Mouse (Mus musculus) spleen, adult 2 months (tissue): ENCODE measurements around the gene Slc22a14. TPM values are rescaled to one million over a fixed set of nuclear protein-coding genes. Genes with fewer than 3 reads are reported as not detected.

Experiments used
- DNase-seq, 2 experiments: peaks; one replicate each; pipeline versions ENCODE4 v3.0.0 to v3.0.0-alpha.2; 2012 to 2021; ENCODE audit warnings: low spot score in 2 of 2, low read depth in 1 of 2
- H3K27ac ChIP-seq: fragments of 200-500 bp; 2 replicates; pipeline ENCODE4 v1.5.1; 2012; ENCODE audit warnings: low read length, inconsistent platforms; ENCODE audit not compliant: insufficient read depth
- H3K27me3 ChIP-seq: fragments of 200-500 bp; 2 replicates; pipeline ENCODE4 v1.6.1; 2012; ENCODE audit warnings: mild to moderate bottlenecking, moderate library complexity, low read length, inconsistent platforms; ENCODE audit not compliant: control insufficient read depth, insufficient read depth
- H3K36me3 ChIP-seq: fragments of 200-500 bp; 2 replicates; pipeline ENCODE4 v1.6.1; 2012; ENCODE audit warnings: mild to moderate bottlenecking, low read length, inconsistent platforms; ENCODE audit not compliant: control insufficient read depth, insufficient read depth
- H3K4me1 ChIP-seq: fragments of 200-500 bp; 2 replicates; pipeline ENCODE4 v1.6.1; 2011; ENCODE audit warnings: inconsistent platforms; ENCODE audit not compliant: control insufficient read depth, insufficient read depth, insufficient read length
- H3K4me3 ChIP-seq: fragments of 200-500 bp; 2 replicates; pipeline ENCODE4 v1.5.1; 2011; ENCODE audit warnings: mild to moderate bottlenecking, inconsistent platforms; ENCODE audit not compliant: insufficient read depth, insufficient read length; ENCODE audit errors: extremely low read depth
- CTCF ChIP-seq: fragments of 200-500 bp; IDR thresholded peaks from 2 replicates; pipeline ENCODE4 v1.5.1; 2011; ENCODE audit warnings: mild to moderate bottlenecking, inconsistent platforms; ENCODE audit not compliant: insufficient read depth, insufficient read length, insufficient replicate concordance; ENCODE audit errors: extremely low read depth
- POLR2A ChIP-seq: fragments of 200-500 bp; IDR thresholded peaks from 2 replicates; pipeline ENCODE4 v1.6.1; 2011; ENCODE audit warnings: low read depth, low read length, inconsistent platforms
- WGBS: fragments of 180-500 bp; shearing (Covaris S2); methylation state at CpG from one replicate; pipeline ENCODE4 v1.1.7; 2018; 5-methylcytosine and 5-hydroxymethylcytosine counted together
- polyA plus RNA-seq: library from polyadenylated mRNA; depleted of rRNA; stranded (reverse); fragments of >200 nt; gene quantifications from 2 replicates; pipeline ENCODE4 v1.2.3, GENCODE M21; 2012

Gene Slc22a14
- polyA plus RNA-seq, 1 experiment: 0.22 TPM

DNA sequence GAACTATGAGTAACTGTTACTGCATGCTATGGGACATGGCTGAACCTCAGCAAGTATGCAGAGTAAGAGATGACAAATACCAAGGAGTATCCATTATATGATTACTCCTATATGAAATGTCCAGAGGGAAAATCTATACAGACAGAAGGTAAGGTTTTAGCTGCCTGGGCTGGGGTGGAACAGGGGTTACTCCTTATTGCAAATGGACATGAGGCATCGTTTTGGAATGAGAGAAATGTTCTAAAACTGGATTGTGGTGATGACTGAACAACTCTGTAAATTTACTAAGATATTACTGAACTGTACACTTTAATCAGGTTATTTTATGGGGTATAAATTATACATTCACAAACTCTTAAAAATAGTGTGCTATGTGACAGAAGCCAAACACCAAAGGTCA is 46.5 kb downstream of the Slc22a14 start:
- Histone ChIP-seq H3K4me1 (peaks cover 12% of the 10 kb centered on the region), H3K36me3 (no peaks in the 10 kb centered on the region), H3K27me3 (no peaks in the 10 kb centered on the region), H3K4me3 (no peak overlapping the region), H3K27ac (no peak overlapping the region)
- WGBS: 91% methylated on average over 1 of the region's 1 CpGs
- no peak for TF ChIP-seq POLR2A
- no peak for TF ChIP-seq CTCF
- DNase-seq: no peak

DNA sequence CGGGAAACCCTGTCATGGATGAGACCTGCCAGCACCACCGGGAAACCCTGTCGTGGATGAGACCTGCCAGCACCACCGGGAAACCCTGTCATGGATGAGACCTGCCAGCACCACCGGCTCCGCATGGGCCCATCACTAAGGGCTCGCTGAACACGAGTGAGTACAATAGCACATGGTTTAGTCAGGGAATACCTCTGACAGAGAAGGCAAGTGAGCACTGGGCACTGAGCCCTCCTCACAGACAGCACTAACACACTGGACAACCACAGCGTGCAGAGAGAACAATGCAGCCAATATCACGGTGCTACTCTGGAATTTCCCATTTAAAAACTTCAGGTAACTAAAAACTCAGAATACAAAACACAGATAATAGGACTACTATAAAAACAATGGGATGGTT is 52.3 kb downstream of the Slc22a14 start:
- TF ChIP-seq CTCF (no peak), POLR2A (no peak)

GRCm38 (mm10) chr9:119309067-119309466 is 56.3 kb downstream of the Slc22a14 start:
- TF ChIP-seq CTCF (no peak), POLR2A (no peak)
- Histone ChIP-seq H3K4me1 (no peaks in the 10 kb centered on the region), H3K27ac (no peak overlapping the region), H3K4me3 (no peak overlapping the region), H3K36me3 (no peaks in the 10 kb centered on the region), H3K27me3 (no peaks in the 10 kb centered on the region)
- 85% methylated on average over 1 of the region's 1 CpGs for WGBS
- DNase-seq: no peak

More for the DNA sequence above, 52.3 kb downstream of the Slc22a14 start:
- WGBS: 95% methylated on average over 10 of the region's 10 CpGs
- Histone ChIP-seq H3K27ac (no peak overlapping the region), H3K36me3 (no peaks in the 10 kb centered on the region), H3K4me3 (no peak overlapping the region), H3K27me3 (no peaks in the 10 kb centered on the region), H3K4me1 (no peaks in the 10 kb centered on the region)
- DNase-seq: no peak

- Histone ChIP-seq H3K4me3 (no peak overlapping the region), H3K36me3 (peaks cover 3% of the 10 kb centered on the region), H3K27me3 (no peaks in the 10 kb centered on the region), H3K4me1 (no peaks in the 10 kb centered on the region), H3K27ac (no peak overlapping the region)
- no peak for DNase-seq
- no peak for TF ChIP-seq POLR2A
- no peak for TF ChIP-seq CTCF
- WGBS: 91% methylated on average over 7 of the region's 7 CpGs
Measured at GRCm38 (mm10) chr9:119305863-119306262, 59.5 kb downstream of the Slc22a14 start.

DNA sequence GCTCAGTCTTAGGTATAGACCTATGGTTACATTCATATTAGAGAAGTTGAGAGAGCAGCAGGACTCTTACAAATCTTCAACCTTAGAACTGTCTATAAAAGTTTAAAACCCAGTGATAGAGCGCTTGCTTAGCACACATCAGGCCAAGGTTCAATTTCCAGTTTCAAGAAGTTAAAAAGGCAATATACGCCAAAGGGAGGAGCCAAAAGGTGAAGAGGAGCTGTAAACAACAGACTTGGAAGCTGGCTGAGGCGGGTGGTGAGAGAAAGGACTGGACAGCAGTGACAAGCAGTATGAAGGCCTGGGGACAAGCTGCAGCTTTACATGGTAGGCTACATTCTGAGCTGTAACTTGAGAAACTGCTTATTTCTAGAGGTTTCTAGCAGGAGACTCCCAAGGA is 66.8 kb downstream of the Slc22a14 start:
- H3K4me3 ChIP-seq: no peak overlapping the region
- H3K27me3 ChIP-seq: no peaks in the 10 kb centered on the region
- H3K36me3 ChIP-seq: peaks cover 6% of the 10 kb centered on the region
- no peaks in the 10 kb centered on the region for H3K4me1 ChIP-seq
- no peak overlapping the region for H3K27ac ChIP-seq
- no peak for DNase-seq
- TF ChIP-seq POLR2A: no peak
- no peak for TF ChIP-seq CTCF
- 95% methylated on average over 3 of the region's 3 CpGs for WGBS

DNA sequence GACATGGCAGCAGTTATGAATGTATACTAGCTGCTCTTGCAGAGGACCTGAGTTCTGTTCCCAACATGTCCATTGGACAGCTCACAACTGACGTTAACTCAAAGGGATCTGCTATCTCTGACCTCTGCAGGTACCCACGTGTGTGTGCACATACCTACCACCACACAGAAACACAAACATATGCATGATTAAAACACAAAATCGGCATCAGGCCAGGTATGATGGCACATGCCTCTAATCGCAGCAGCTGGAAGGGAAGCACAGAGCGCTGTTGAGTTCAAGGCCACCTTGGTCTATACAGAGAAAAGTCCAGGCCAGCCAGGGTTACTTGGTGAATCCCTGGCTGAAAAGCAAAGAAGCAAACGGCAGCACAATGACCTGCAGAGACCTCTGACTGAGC is 67.7 kb downstream of the Slc22a14 start:
- TF ChIP-seq CTCF (no peak), POLR2A (no peak)
- Histone ChIP-seq H3K27ac (no peak overlapping the region), H3K4me1 (no peaks in the 10 kb centered on the region), H3K4me3 (no peak overlapping the region), H3K36me3 (peaks cover 6% of the 10 kb centered on the region), H3K27me3 (no peaks in the 10 kb centered on the region)
- no peak for DNase-seq
- WGBS: 91% methylated on average over 6 of the region's 6 CpGs

DNA sequence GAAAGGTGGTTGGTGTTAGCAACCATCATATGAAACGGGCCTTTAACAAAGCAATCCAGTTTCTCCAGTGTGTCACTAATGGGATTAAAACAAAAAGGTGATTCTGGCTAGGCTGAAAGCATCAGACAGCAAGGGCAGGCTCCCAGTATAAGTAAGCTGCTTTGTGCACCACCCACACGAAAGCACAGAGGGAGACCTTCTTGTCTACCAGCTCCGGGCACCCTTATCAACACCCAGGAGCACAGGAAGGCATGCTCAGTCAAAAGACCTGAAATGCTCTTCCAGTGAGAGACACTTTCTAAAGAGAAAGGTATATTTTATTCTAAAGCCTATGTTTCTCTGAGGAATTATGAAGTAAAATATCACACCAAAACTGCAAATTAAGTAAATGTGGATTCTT is 74.6 kb downstream of the Slc22a14 start:
- no peak overlapping the region for H3K4me3 ChIP-seq
- H3K27ac ChIP-seq: no peak overlapping the region
- DNase-seq: no peak
- 88% methylated on average over 3 of the region's 3 CpGs for WGBS
- no peak for TF ChIP-seq CTCF
- TF ChIP-seq POLR2A: no peak
- H3K36me3 ChIP-seq: peaks cover 5% of the 10 kb centered on the region; the same call in 1 of the 2 replicates
- no peaks in the 10 kb centered on the region for H3K4me1 ChIP-seq
- H3K27me3 ChIP-seq: no peaks in the 10 kb centered on the region
